Mouse (Mus musculus): ENCODE results near the gene Dnajc13. TPM values are rescaled to one million over a fixed set of nuclear protein-coding genes. Genes with fewer than 3 reads are reported as not detected.

Gene Dnajc13
- polyA plus RNA-seq, 1 experiment from 2014 or later, result 9.1 TPM

GRCm38 (mm10) chr9:104211402-104211801 lies 51.3 kb downstream of the Dnajc13 start:
- Histone ChIP-seq H3K36me3 (ENCODE audit: control insufficient read depth, insufficient read depth) (peaks cover 3% of the 10 kb centered on the region), H3K27me3 (ENCODE audit: control insufficient read depth, insufficient read depth, low read depth, low read length) (no peaks in the 10 kb centered on the region), H3K4me2 (ENCODE audit: low read depth, low read length) (no peak overlapping the region), H3K9me3 (replicated peaks; ENCODE audit: control insufficient read depth, low read length) (no peaks in the 10 kb centered on the region), H3K4me3 (ENCODE audit: low read depth, low read length) (no peak overlapping the region), H3K4me1 (ENCODE audit: control insufficient read depth, low read depth, low read length) (no peaks in the 10 kb centered on the region), H3K9ac (ENCODE audit: low read depth, low read length) (no peak overlapping the region), H3K27ac (ENCODE audit: low read length) (no peak overlapping the region)
- ATAC-seq (ENCODE audit: low read depth), result no peak
- WGBS (ENCODE audit: insufficient replicate concordance), result 73% methylated on average over 3 of the region's 3 CpGs

- no peak overlapping the region for H3K9ac ChIP-seq (ENCODE audit: low read depth, low read length)
- H3K9me3 ChIP-seq (replicated peaks; ENCODE audit: control insufficient read depth, low read length), result no peaks in the 10 kb centered on the region
- no peak overlapping the region for H3K4me3 ChIP-seq (ENCODE audit: low read depth, low read length)
- no peak overlapping the region for H3K4me2 ChIP-seq (ENCODE audit: low read depth, low read length)
- no peak overlapping the region for H3K27ac ChIP-seq (ENCODE audit: low read length)
- no peaks in the 10 kb centered on the region for H3K27me3 ChIP-seq (ENCODE audit: control insufficient read depth, insufficient read depth, low read depth, low read length)
- WGBS (ENCODE audit: insufficient replicate concordance), result 75% methylated on average over 3 of the region's 3 CpGs
- no peaks in the 10 kb centered on the region for H3K4me1 ChIP-seq (ENCODE audit: control insufficient read depth, low read depth, low read length)
- 0 out of 2 replicates have a peak, but pooled peaks have one; percentile 30 for ATAC-seq (ENCODE audit: low read depth)
- peaks cover 14% of the 10 kb centered on the region for H3K36me3 ChIP-seq (ENCODE audit: control insufficient read depth, insufficient read depth)
These were observed 58.9 kb downstream of the Dnajc13 start for GRCm38 (mm10) chr9:104203851-104204250.

DNA sequence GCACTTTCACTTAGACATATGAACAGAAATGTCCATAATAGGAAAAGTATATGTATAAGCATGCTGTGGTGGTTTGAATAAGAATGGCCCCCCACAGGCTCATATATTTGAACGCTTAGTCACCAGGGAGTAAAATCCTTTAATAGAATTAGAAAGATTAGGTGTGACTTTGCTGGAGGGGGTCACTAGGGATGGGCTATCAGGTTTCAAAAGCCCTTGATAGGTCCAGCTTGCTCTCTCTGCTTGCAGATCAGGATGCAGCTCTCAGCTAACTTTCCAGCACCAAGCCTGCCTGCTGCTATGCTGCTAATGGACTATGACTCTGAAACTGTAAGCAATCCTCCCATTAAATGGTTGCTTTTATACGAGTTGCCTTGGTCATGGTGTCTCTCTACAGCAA lies 68.2 kb downstream of the Dnajc13 start:
- H3K9me3 ChIP-seq (replicated peaks; ENCODE audit: control insufficient read depth, low read length), result no peaks in the 10 kb centered on the region
- H3K27ac ChIP-seq (ENCODE audit: low read length), result no peak overlapping the region
- H3K4me2 ChIP-seq (ENCODE audit: low read depth, low read length), result no peak overlapping the region
- WGBS (ENCODE audit: insufficient replicate concordance), result 71% methylated on average over 2 of the region's 2 CpGs
- H3K27me3 ChIP-seq (ENCODE audit: control insufficient read depth, insufficient read depth, low read depth, low read length), result no peaks in the 10 kb centered on the region
- H3K36me3 ChIP-seq (ENCODE audit: control insufficient read depth, insufficient read depth), result peaks cover 14% of the 10 kb centered on the region
- no peaks in the 10 kb centered on the region for H3K4me1 ChIP-seq (ENCODE audit: control insufficient read depth, low read depth, low read length)
- H3K4me3 ChIP-seq (ENCODE audit: low read depth, low read length), result no peak overlapping the region
- no peak for ATAC-seq (ENCODE audit: low read depth)
- H3K9ac ChIP-seq (ENCODE audit: low read depth, low read length), result no peak overlapping the region

DNA sequence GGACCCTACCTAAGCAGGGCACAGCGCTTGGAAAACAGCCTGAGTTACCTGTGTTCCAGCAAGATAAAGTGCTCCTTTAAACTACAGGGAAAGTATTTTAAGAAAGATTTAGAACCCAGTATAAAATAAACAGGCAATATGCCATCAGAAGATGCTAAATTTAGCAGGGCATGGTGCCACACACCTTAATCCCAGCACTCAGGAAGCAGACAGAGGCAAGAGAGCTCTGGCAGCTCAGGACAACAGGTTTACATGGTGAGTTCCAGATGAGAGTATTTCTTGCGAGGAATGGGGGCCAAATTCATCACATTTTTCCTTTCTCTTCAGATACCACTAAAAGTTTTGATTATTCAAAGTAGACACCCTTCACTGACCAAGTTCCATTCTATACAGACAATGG lies 68.8 kb downstream of the Dnajc13 start:
- H3K9me3 ChIP-seq (replicated peaks; ENCODE audit: control insufficient read depth, low read length), result no peaks in the 10 kb centered on the region
- H3K4me1 ChIP-seq (ENCODE audit: control insufficient read depth, low read depth, low read length), result no peaks in the 10 kb centered on the region
- 68% methylated on average over 2 of the region's 2 CpGs for WGBS (ENCODE audit: insufficient replicate concordance)
- H3K9ac ChIP-seq (ENCODE audit: low read depth, low read length), result no peak overlapping the region
- no peak for ATAC-seq (ENCODE audit: low read depth)
- H3K4me2 ChIP-seq (ENCODE audit: low read depth, low read length), result no peak overlapping the region
- no peak overlapping the region for H3K27ac ChIP-seq (ENCODE audit: low read length)
- peaks cover 14% of the 10 kb centered on the region for H3K36me3 ChIP-seq (ENCODE audit: control insufficient read depth, insufficient read depth)
- no peaks in the 10 kb centered on the region for H3K27me3 ChIP-seq (ENCODE audit: control insufficient read depth, insufficient read depth, low read depth, low read length)
- H3K4me3 ChIP-seq (ENCODE audit: low read depth, low read length), result no peak overlapping the region

DNA sequence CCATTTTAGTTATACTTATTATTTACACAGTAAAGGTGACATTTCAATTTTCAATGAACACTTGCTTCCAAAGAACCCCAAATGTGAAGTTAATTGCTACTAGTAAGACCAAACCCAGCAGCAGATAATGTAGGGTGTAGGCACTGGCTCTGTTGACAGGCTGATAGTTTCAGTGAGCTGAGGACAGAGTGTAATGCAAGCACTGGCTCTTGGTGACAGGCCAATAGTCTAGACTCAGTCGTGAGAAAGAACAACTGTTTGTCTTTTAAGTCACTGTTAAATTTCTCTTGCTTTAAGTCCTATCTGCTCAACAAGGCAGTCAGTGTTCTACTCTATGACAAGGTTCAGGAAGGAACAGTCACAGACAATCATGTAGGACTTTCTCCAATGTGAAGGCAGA lies 69.4 kb downstream of the Dnajc13 start:
- WGBS (ENCODE audit: insufficient replicate concordance), result 48% methylated on average over 1 of the region's 1 CpGs
- H3K4me2 ChIP-seq (ENCODE audit: low read depth, low read length), result no peak overlapping the region
- H3K9ac ChIP-seq (ENCODE audit: low read depth, low read length), result no peak overlapping the region
- H3K4me1 ChIP-seq (ENCODE audit: control insufficient read depth, low read depth, low read length), result no peaks in the 10 kb centered on the region
- peak; percentile 62; the same call in 1 of the 2 replicates for ATAC-seq (ENCODE audit: low read depth)
- peaks cover 12% of the 10 kb centered on the region for H3K36me3 ChIP-seq (ENCODE audit: control insufficient read depth, insufficient read depth)
- H3K27ac ChIP-seq (ENCODE audit: low read length), result no peak overlapping the region
- H3K4me3 ChIP-seq (ENCODE audit: low read depth, low read length), result no peak overlapping the region
- H3K27me3 ChIP-seq (ENCODE audit: control insufficient read depth, insufficient read depth, low read depth, low read length), result no peaks in the 10 kb centered on the region
- H3K9me3 ChIP-seq (replicated peaks; ENCODE audit: control insufficient read depth, low read length), result no peaks in the 10 kb centered on the region

DNA sequence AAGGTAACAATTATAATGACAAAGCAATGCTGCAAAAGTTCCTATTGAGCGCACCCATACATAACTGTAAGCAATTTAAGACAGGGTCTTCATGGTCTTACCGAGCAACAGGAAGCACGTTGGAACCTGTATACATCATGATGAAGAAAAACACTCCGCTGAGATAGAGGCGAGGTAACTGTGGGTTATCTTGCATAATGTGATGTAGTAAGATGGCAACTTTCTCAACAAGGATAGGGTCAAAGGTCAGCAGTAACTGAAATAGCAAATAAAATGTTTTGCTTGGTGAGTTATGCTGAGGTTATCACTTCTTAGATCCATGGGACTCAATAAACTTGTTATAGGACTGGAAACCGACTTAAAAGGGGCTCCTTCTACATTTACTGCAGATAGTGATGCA lies 70.2 kb downstream of the Dnajc13 start:
- no peak overlapping the region for H3K27ac ChIP-seq (ENCODE audit: low read length)
- no peak overlapping the region for H3K4me2 ChIP-seq (ENCODE audit: low read depth, low read length)
- peaks cover 12% of the 10 kb centered on the region for H3K36me3 ChIP-seq (ENCODE audit: control insufficient read depth, insufficient read depth)
- 58% methylated on average over 6 of the region's 6 CpGs for WGBS (ENCODE audit: insufficient replicate concordance)
- H3K9ac ChIP-seq (ENCODE audit: low read depth, low read length), result no peak overlapping the region
- H3K4me3 ChIP-seq (ENCODE audit: low read depth, low read length), result no peak overlapping the region
- no peaks in the 10 kb centered on the region for H3K27me3 ChIP-seq (ENCODE audit: control insufficient read depth, insufficient read depth, low read depth, low read length)
- H3K9me3 ChIP-seq (replicated peaks; ENCODE audit: control insufficient read depth, low read length), result no peaks in the 10 kb centered on the region
- ATAC-seq (ENCODE audit: low read depth), result peak; percentile 55
- no peaks in the 10 kb centered on the region for H3K4me1 ChIP-seq (ENCODE audit: control insufficient read depth, low read depth, low read length)

DNA sequence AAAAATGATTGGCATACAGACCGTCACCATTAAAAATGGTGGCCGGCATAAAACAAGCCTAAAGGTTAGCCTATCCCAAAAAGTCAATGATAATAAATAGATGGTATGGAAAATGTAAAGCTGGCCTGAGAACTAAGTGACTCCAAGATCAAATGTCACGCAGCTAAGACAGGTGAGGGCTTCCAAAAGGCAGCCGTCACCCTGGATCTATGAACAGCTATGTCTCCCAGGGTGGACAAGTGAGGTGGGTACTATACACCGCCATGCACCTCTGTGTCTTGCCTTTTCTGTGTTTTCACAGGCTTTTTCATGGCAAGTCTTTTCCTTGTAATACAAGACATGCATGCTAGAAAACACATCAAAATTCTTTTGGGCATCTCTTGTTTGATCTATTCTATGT lies 73.1 kb downstream of the Dnajc13 start:
- ATAC-seq (ENCODE audit: low read depth), result no peak
- 87% methylated on average over 5 of the region's 5 CpGs for WGBS (ENCODE audit: insufficient replicate concordance)
- H3K4me1 ChIP-seq (ENCODE audit: control insufficient read depth, low read depth, low read length), result no peaks in the 10 kb centered on the region
- H3K4me2 ChIP-seq (ENCODE audit: low read depth, low read length), result no peak overlapping the region
- H3K27ac ChIP-seq (ENCODE audit: low read length), result no peak overlapping the region
- H3K27me3 ChIP-seq (ENCODE audit: control insufficient read depth, insufficient read depth, low read depth, low read length), result no peaks in the 10 kb centered on the region
- H3K36me3 ChIP-seq (ENCODE audit: control insufficient read depth, insufficient read depth), result peaks cover 19% of the 10 kb centered on the region
- no peaks in the 10 kb centered on the region for H3K9me3 ChIP-seq (replicated peaks; ENCODE audit: control insufficient read depth, low read length)
- no peak overlapping the region for H3K4me3 ChIP-seq (ENCODE audit: low read depth, low read length)
- no peak overlapping the region for H3K9ac ChIP-seq (ENCODE audit: low read depth, low read length)

DNA sequence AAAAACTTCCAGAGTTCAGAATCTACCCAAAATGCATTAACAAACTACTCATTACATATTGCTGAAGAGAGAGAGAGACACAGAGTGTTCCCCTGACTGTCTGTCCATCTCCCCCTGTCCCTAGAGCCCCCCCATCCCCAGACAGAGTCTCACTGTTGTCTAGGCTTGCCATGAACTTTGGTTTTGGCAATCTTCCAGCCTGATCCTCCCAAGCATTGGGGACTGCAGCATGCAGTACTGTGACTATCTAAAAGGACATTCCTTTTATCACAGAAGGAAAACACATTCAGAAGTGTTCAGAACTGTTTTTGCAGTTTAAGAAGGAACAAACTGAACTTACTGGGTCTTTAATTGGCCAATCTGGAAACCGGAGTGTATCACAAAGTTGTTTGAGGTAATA lies 74.0 kb downstream of the Dnajc13 start:
- Histone ChIP-seq H3K9me3 (replicated peaks; ENCODE audit: control insufficient read depth, low read length) (no peaks in the 10 kb centered on the region), H3K4me1 (ENCODE audit: control insufficient read depth, low read depth, low read length) (no peaks in the 10 kb centered on the region), H3K9ac (ENCODE audit: low read depth, low read length) (no peak overlapping the region), H3K4me3 (ENCODE audit: low read depth, low read length) (no peak overlapping the region), H3K4me2 (ENCODE audit: low read depth, low read length) (no peak overlapping the region), H3K27ac (ENCODE audit: low read length) (no peak overlapping the region), H3K36me3 (ENCODE audit: control insufficient read depth, insufficient read depth) (peaks cover 19% of the 10 kb centered on the region), H3K27me3 (ENCODE audit: control insufficient read depth, insufficient read depth, low read depth, low read length) (no peaks in the 10 kb centered on the region)
- 81% methylated on average over 1 of the region's 1 CpGs for whole genome bisulfite sequencing (ENCODE audit: insufficient replicate concordance)
- ATAC-seq (ENCODE audit: low read depth), result no peak

GRCm38 (mm10) chr9:104187028-104187427 lies 75.7 kb downstream of the Dnajc13 start:
- Histone ChIP-seq H3K4me3 (ENCODE audit: low read depth, low read length) (no peak overlapping the region), H3K4me2 (ENCODE audit: low read depth, low read length) (no peak overlapping the region), H3K27me3 (ENCODE audit: control insufficient read depth, insufficient read depth, low read depth, low read length) (no peaks in the 10 kb centered on the region), H3K36me3 (ENCODE audit: control insufficient read depth, insufficient read depth) (peaks cover 19% of the 10 kb centered on the region), H3K9ac (ENCODE audit: low read depth, low read length) (no peak overlapping the region), H3K27ac (ENCODE audit: low read length) (no peak overlapping the region), H3K9me3 (replicated peaks; ENCODE audit: control insufficient read depth, low read length) (no peaks in the 10 kb centered on the region), H3K4me1 (ENCODE audit: control insufficient read depth, low read depth, low read length) (no peaks in the 10 kb centered on the region)
- WGBS (ENCODE audit: insufficient replicate concordance), result 74% methylated on average over 5 of the region's 5 CpGs
- no peak for ATAC-seq (ENCODE audit: low read depth)
